8 mouse cellular contexts compared by ENCODE assay signal in the genomic region with DNA sequence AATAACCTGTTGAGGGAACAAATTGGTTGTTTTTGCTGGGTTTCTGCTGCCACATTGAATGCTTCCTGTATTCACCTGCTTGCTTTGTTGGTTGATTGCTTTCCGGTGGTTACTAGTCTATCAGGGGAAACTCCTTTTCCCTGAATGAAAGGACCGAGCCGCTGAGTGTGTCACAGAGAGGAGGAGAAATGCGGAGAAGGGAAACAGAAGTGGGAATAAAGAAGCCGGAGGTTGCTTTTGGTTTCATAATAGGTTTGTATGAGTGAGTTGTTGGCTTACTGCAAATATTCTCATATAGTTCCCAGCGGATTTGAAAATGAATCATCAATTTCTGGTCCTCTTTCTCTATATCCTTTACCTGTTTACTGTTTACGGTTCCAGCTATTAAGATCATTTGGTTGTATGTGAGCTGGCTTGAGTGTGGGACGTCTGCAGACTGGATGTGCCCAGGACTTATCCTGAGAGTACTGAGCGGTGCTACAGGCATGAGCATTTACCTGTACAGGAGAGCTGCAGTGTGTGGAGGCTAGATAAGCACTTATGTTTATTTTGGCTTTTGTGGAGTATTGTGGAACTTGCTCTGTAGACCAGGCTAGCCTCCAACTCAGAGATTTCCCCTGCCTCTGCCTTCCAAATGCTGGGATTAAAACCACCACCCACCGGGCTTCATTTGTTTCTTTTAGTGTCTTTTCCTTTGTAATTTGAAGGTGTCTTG. TPM values are rescaled to one million over a fixed set of nuclear protein-coding genes. Genes with fewer than 3 reads are reported as not detected.
DNase-seq lines count a peak whose midpoint lies in the region; ATAC-seq and TF ChIP-seq lines count a peak whose summit lies in the region.

No protein-coding gene starts in this region.

- TF ChIP-seq CTCF in lung, adult 2 months (IDR thresholded peaks at IDR 0.05; ENCODE audit: insufficient read depth, low read length) = no peak
- no peak for TF ChIP-seq CTCF in forebrain, postnatal 0 days (IDR thresholded peaks at IDR 0.05; ENCODE audit: low read depth)
- TF ChIP-seq CTCF in stomach, postnatal 0 days (IDR thresholded peaks at IDR 0.05; ENCODE audit: low read depth) = no peak

- DNase-seq in lung, adult 2 months = no peak
- DNase-seq in lung, adult 18-20 months = no peak
- peak; percentile 37 for DNase-seq in forebrain, postnatal 0 days
- peak; percentile 41 for DNase-seq in stomach, postnatal 0 days (ENCODE audit: low spot score)
- DNase-seq in adipocyte (ENCODE audit: low spot score) = no peak
- DNase-seq in ovary, adult 18-20 months (ENCODE audit: low spot score) = no peak

- H3K9ac ChIP-seq in forebrain, postnatal 0 days = peak overlapping the region; percentile 90; the same call in 1 of the 2 replicates
- H3K9ac ChIP-seq in liver, embryonic 12.5 days = peak overlapping the region; percentile 100
- peak overlapping the region; percentile 95 for H3K9ac ChIP-seq in stomach, postnatal 0 days (ENCODE audit: low read length)

- peak overlapping the region; percentile 70 for H3K4me2 ChIP-seq in forebrain, postnatal 0 days (ENCODE audit: low read depth)
- peak overlapping the region; percentile 74 for H3K4me2 ChIP-seq in liver, embryonic 12.5 days
- H3K4me2 ChIP-seq in stomach, postnatal 0 days (replicated peaks; ENCODE audit: low read depth) = peak overlapping the region; percentile 80

- H3K9me3 ChIP-seq in forebrain, postnatal 0 days (ENCODE audit: low read length) = no peaks in the 10 kb centered on the region
- no peaks in the 10 kb centered on the region for H3K9me3 ChIP-seq in liver, embryonic 12.5 days (replicated peaks)
- no peaks in the 10 kb centered on the region for H3K9me3 ChIP-seq in stomach, postnatal 0 days (ENCODE audit: control insufficient read depth, low read length)

- peaks cover 8% of the 10 kb centered on the region for H3K4me1 ChIP-seq in lung, adult 2 months (ENCODE audit: control insufficient read depth, insufficient read depth, low read length)
- H3K4me1 ChIP-seq in forebrain, postnatal 0 days (ENCODE audit: insufficient read depth) = peaks cover 36% of the 10 kb centered on the region
- H3K4me1 ChIP-seq in liver, embryonic 12.5 days = peaks cover 52% of the 10 kb centered on the region
- 0 out of 2 replicates have a peak, but pooled peaks cover 2% of the 10 kb centered on the region for H3K4me1 ChIP-seq in stomach, postnatal 0 days (replicated peaks; ENCODE audit: control insufficient read depth, insufficient read depth)

- peak; percentile 34 for ATAC-seq in activated CD4-positive, CD25-positive, alpha-beta regulatory T cell, adult 4 months
- ATAC-seq in forebrain, postnatal 0 days = no peak
- peak; percentile 9; the same call in 1 of the 2 replicates for ATAC-seq in liver, embryonic 12.5 days
- ATAC-seq in stomach, postnatal 0 days (ENCODE audit: low FRiP score, low TSS enrichment) = no peak

- no peaks in the 10 kb centered on the region for H3K36me3 ChIP-seq in forebrain, postnatal 0 days (ENCODE audit: insufficient read depth)
- H3K36me3 ChIP-seq in liver, embryonic 12.5 days = peaks cover 26% of the 10 kb centered on the region
- H3K36me3 ChIP-seq in stomach, postnatal 0 days (ENCODE audit: control insufficient read depth, insufficient read depth, low read length) = no peaks in the 10 kb centered on the region

- WGBS in lung, adult 2 months = 14% methylated on average over 10 of the region's 10 CpGs
- 18% methylated on average over 10 of the region's 10 CpGs for WGBS in forebrain, postnatal 0 days
- 11% methylated on average over 10 of the region's 10 CpGs for WGBS in liver, embryonic 12.5 days (ENCODE audit: insufficient replicate concordance)
- WGBS in stomach, postnatal 0 days = 22% methylated on average over 10 of the region's 10 CpGs

- peak overlapping the region; percentile 96; the same call in 1 of the 2 replicates for H3K27ac ChIP-seq in forebrain, postnatal 0 days (ENCODE audit: low read depth, low read length)
- peak overlapping the region; percentile 100 for H3K27ac ChIP-seq in liver, embryonic 12.5 days
- H3K27ac ChIP-seq in stomach, postnatal 0 days (replicated peaks) = peak overlapping the region; percentile 98

- no peaks in the 10 kb centered on the region for H3K27me3 ChIP-seq in forebrain, postnatal 0 days (ENCODE audit: insufficient read depth, low read length)
- H3K27me3 ChIP-seq in liver, embryonic 12.5 days (replicated peaks) = no peaks in the 10 kb centered on the region
- H3K27me3 ChIP-seq in stomach, postnatal 0 days (ENCODE audit: control insufficient read depth, insufficient read depth, low read length) = no peaks in the 10 kb centered on the region

- H3K4me3 ChIP-seq in lung, adult 2 months (replicated peaks; ENCODE audit: extremely low read depth, low read depth, low read length) = peak overlapping the region; percentile 62
- peak overlapping the region; percentile 91 for H3K4me3 ChIP-seq in forebrain, postnatal 0 days (ENCODE audit: low read depth, low read length)
- H3K4me3 ChIP-seq in liver, embryonic 12.5 days = peak overlapping the region; percentile 99
- peak overlapping the region; percentile 96 for H3K4me3 ChIP-seq in stomach, postnatal 0 days (ENCODE audit: low read depth, low read length)

- no peak for TF ChIP-seq POLR2A in lung, adult 2 months (IDR thresholded peaks at IDR 0.05; ENCODE audit: borderline replicate concordance, extremely low read depth, low read depth, low read length)

- no peak for TF ChIP-seq EP300 in stomach, postnatal 0 days (optimal IDR thresholded peaks at IDR 0.05)

RNA-seq across cellular contexts. Expression of a gene that starts 1.4 kb away (rescaled TPM):
- 7.3 and 8.9 TPM in 2 replicates for polyA plus RNA-seq in lung, adult 2 months (2012; rRNA removed)
- 10 to 100 TPM; 20.1 to 20.5 TPM for polyA plus RNA-seq in activated CD4-positive, CD25-positive, alpha-beta regulatory T cell, adult 4 months (2017; shearing (Covaris generic))
- total RNA-seq in forebrain, postnatal 0 days (2014; rRNA removed) = 52.5 and 54.2 TPM in 2 replicates
- 12.4 and 13.2 TPM in 2 replicates for polyA plus RNA-seq in forebrain, postnatal 0 days (2015; fragmentation: Nextera tagmentation; extraction: Ambion mirVana)
- polyA plus RNA-seq in liver, embryonic 12.5 days (2016; fragmentation: Nextera tagmentation; extraction: Ambion mirVana) = 21.1 and 22.4 TPM in 2 replicates
- 6.8 and 7.1 TPM in 2 replicates for polyA plus RNA-seq in stomach, postnatal 0 days (2015; fragmentation: Nextera tagmentation; extraction: Ambion mirVana)

Comparison
In these comparisons a context has a peak if more than half of its experiments do, and no peak if none do; other contexts are left out.
1. DNase-seq: peak in forebrain, postnatal 0 days (single experiment) and stomach, postnatal 0 days (single experiment); none in lung, adult 2 months (single experiment), lung, adult 18-20 months (0 of 2), adipocyte (single experiment) and ovary, adult 18-20 months (single experiment).
2. ATAC-seq: peak in activated CD4-positive, CD25-positive, alpha-beta regulatory T cell, adult 4 months (single experiment) and liver, embryonic 12.5 days (single experiment); none in forebrain, postnatal 0 days (single experiment) and stomach, postnatal 0 days (single experiment).
3. Peak in every context shown above with its lines, with median percentiles within 50 percentile points of each other: H3K4me3 ChIP-seq, H3K27ac ChIP-seq, H3K4me2 ChIP-seq and H3K9ac ChIP-seq.